Mouse (Mus musculus) MEL-GATA-1-ER (cell line): Measurements from ENCODE around the gene Akap13.

Experiments
- DNase-seq: peaks from one replicate; pipeline ENCODE4 v3.0.0-alpha.2; 2012; ENCODE audit warnings: low read depth; ENCODE audit errors: extremely low read depth

Akap13 gene

GRCm38 (mm10) chr7:75456152-75456888 is 986 bp downstream of the Akap13 start:
- DNase-seq: no peak

GRCm38 (mm10) chr7:75460290-75460689 is 5.0 kb downstream of the Akap13 start:
- no peak for DNase-seq

- no peak for DNase-seq
These were observed 8.3 kb downstream of the Akap13 start for GRCm38 (mm10) chr7:75463579-75464162.

GRCm38 (mm10) chr7:75467791-75468190 is 12.5 kb downstream of the Akap13 start:
- no peak for DNase-seq

- no peak for DNase-seq
These were observed 15.1 kb downstream of the Akap13 start for GRCm38 (mm10) chr7:75470318-75470925.

- DNase-seq: no peak
These were observed 17.2 kb downstream of the Akap13 start for GRCm38 (mm10) chr7:75472316-75473195.

- DNase-seq: no peak
These were observed 18.0 kb downstream of the Akap13 start for GRCm38 (mm10) chr7:75473294-75473693.

- no peak for DNase-seq
These were observed 18.7 kb downstream of the Akap13 start for GRCm38 (mm10) chr7:75474064-75474463.

GRCm38 (mm10) chr7:75474564-75475150 is 19.3 kb downstream of the Akap13 start:
- DNase-seq: no peak

GRCm38 (mm10) chr7:75478060-75478459 is 22.7 kb downstream of the Akap13 start:
- DNase-seq: no peak

GRCm38 (mm10) chr7:75480721-75481426 is 25.5 kb downstream of the Akap13 start:
- no peak for DNase-seq

- peak; percentile 17 for DNase-seq
These were observed 30.7 kb downstream of the Akap13 start for GRCm38 (mm10) chr7:75486031-75486430.

GRCm38 (mm10) chr7:75495941-75496441 is 40.7 kb downstream of the Akap13 start:
- DNase-seq: no peak

GRCm38 (mm10) chr7:75498627-75499026 is 43.3 kb downstream of the Akap13 start:
- no peak for DNase-seq

- DNase-seq: no peak
These were observed 43.9 kb downstream of the Akap13 start for GRCm38 (mm10) chr7:75499271-75499670.

GRCm38 (mm10) chr7:75500164-75500563 is 44.8 kb downstream of the Akap13 start:
- DNase-seq: no peak

GRCm38 (mm10) chr7:75500793-75501192 is 45.5 kb downstream of the Akap13 start:
- DNase-seq: no peak

- no peak for DNase-seq
These were observed 49.2 kb downstream of the Akap13 start for GRCm38 (mm10) chr7:75504524-75504923.

GRCm38 (mm10) chr7:75506628-75507027 is 51.3 kb downstream of the Akap13 start:
- no peak for DNase-seq

GRCm38 (mm10) chr7:75509085-75509873 is 53.9 kb downstream of the Akap13 start:
- no peak for DNase-seq
